ENCODE assay signal across 9 mouse cellular contexts in the genomic region with DNA sequence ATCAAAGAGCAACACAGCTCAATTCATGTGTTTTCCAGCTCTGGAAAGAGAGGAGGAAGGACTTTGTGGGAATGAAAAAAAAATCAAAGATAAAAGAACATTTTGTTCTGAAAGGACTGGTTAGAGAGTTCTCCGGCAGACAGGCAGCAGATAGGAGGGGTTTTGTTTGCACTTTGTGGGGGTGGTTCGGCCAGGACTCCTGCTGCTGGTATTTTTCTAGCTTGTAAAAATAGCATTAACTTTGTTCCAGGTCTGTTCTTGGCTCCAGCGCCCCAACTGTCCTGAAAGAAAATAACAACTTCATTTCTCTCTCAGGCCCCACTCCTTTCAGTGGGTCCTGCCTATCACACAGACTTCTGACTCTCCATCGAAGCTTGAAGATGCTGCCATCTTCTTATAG.
DNase-seq lines count a peak whose midpoint lies in the region; ATAC-seq lines count a peak whose summit lies in the region.
"Had no signal": no experiment of that assay in that cellular context is flagged by ENCODE, and none has a peak within 500 bp of the region (broad histone marks: within the 10 kb centered on the region; RNA-seq: fewer than 3 reads in every experiment).

No protein-coding gene starts in this region.

- H3K27me3 ChIP-seq in embryonic facial prominence, embryonic 14.5 days (replicated peaks; ENCODE audit: control insufficient read depth, insufficient read depth, low read length), result no peaks in the 10 kb centered on the region
- H3K27me3 ChIP-seq in heart, embryonic 16.5 days (ENCODE audit: control insufficient read depth, insufficient read depth, low read length), result no peaks in the 10 kb centered on the region

- DNase-seq in kidney, postnatal 10 days, result peak; percentile 46
- DNase-seq in kidney, adult 18-20 months, result no peak
- peak; percentile 55 for DNase-seq in embryonic facial prominence, embryonic 14.5 days (ENCODE audit: low spot score)
- DNase-seq in left cerebral cortex, postnatal 4 days, result peak; percentile 2
- DNase-seq in yolk sac, embryonic 10.5 days (ENCODE audit: low spot score), result peak; percentile 45
- DNase-seq in spleen, postnatal 36 days (ENCODE audit: low spot score in 2 of 2), result no peak
- DNase-seq in MN1 (ENCODE audit: low spot score), result no peak

- H3K9ac ChIP-seq in embryonic facial prominence, embryonic 14.5 days (ENCODE audit: low read depth, low read length), result no peak overlapping the region
- no peak overlapping the region for H3K9ac ChIP-seq in heart, embryonic 16.5 days (ENCODE audit: low read length)
- H3K9ac ChIP-seq: liver, embryonic 14.5 days had no signal

- intact Hi-C loops in left cerebral cortex, postnatal 4 days (cut with DNase I), result no loop called here

- no peak overlapping the region for H3K4me3 ChIP-seq in embryonic facial prominence, embryonic 14.5 days (ENCODE audit: low read depth, low read length)
- no peak overlapping the region for H3K4me3 ChIP-seq in heart, embryonic 16.5 days (ENCODE audit: low read length)

- H3K27ac ChIP-seq in embryonic facial prominence, embryonic 14.5 days (replicated peaks; ENCODE audit: low read depth, low read length), result no peak overlapping the region
- H3K27ac ChIP-seq in heart, embryonic 16.5 days (ENCODE audit: low read length), result peak overlapping the region; percentile 53
- H3K27ac ChIP-seq: liver, embryonic 14.5 days had no signal

- WGBS in embryonic facial prominence, embryonic 14.5 days, result 32% methylated on average over 4 of the region's 4 CpGs
- WGBS in heart, embryonic 16.5 days, result 21% methylated on average over 4 of the region's 4 CpGs

- H3K4me2 ChIP-seq in embryonic facial prominence, embryonic 14.5 days (ENCODE audit: low read depth, low read length), result no peak overlapping the region
- no peak overlapping the region for H3K4me2 ChIP-seq in heart, embryonic 16.5 days (ENCODE audit: low read depth, low read length)

- no peaks in the 10 kb centered on the region for H3K9me3 ChIP-seq in embryonic facial prominence, embryonic 14.5 days (ENCODE audit: control insufficient read depth, low read length)
- no peaks in the 10 kb centered on the region for H3K9me3 ChIP-seq in heart, embryonic 16.5 days (replicated peaks; ENCODE audit: control insufficient read depth, low read length)

- H3K4me1 ChIP-seq in embryonic facial prominence, embryonic 14.5 days (ENCODE audit: control insufficient read depth, insufficient read depth, low read length), result 0 out of 2 replicates have a peak, but pooled peaks cover 16% of the 10 kb centered on the region
- peaks cover 26% of the 10 kb centered on the region for H3K4me1 ChIP-seq in heart, embryonic 16.5 days (ENCODE audit: control insufficient read depth, insufficient read depth, low read length)

- no peaks in the 10 kb centered on the region for H3K36me3 ChIP-seq in embryonic facial prominence, embryonic 14.5 days (ENCODE audit: control insufficient read depth, insufficient read depth, low read length)
- H3K36me3 ChIP-seq in heart, embryonic 16.5 days (ENCODE audit: control insufficient read depth, insufficient read depth), result no peaks in the 10 kb centered on the region

- no peak for ATAC-seq in embryonic facial prominence, embryonic 14.5 days (ENCODE audit: low read depth)
- peak; percentile 33; the same call in 1 of the 2 replicates for ATAC-seq in heart, embryonic 16.5 days (replicated peaks; ENCODE audit: extremely low read depth, insufficient read depth, low FRiP score)

Comparison
In these comparisons a context has a peak if more than half of its experiments do, and no peak if none do; other contexts are left out.
1. DNase-seq: peak in kidney, postnatal 10 days (single experiment), embryonic facial prominence, embryonic 14.5 days (single experiment), left cerebral cortex, postnatal 4 days (single experiment) and yolk sac, embryonic 10.5 days (single experiment); none in kidney, adult 18-20 months (single experiment), spleen, postnatal 36 days (0 of 2) and MN1 (single experiment).